Mouse (Mus musculus): ENCODE measurements at regions not wholly inside any gene's neighbourhood (a gene's known extent, or its start where the extent isn't known, plus 50 kb on each side); places are given as distances from the start of the nearest gene placed in this dataset.

- intact Hi-C loops (cut with DNase I), result loop anchor here (10.0 kb wide), 1 partner anchor 168 kb away; no protein-coding TSS in a partner anchor
- no peak for DNase-seq (ENCODE audit: low spot score)
These were observed 130.7 kb downstream of the Cep170 start for GRCm38 (mm10) chr1:176683146-176683545.

GRCm38 (mm10) chr1:176681971-176682370, 131.9 kb downstream of the Cep170 start:
- DNase-seq (ENCODE audit: low spot score), result no peak
- intact Hi-C loops (cut with DNase I), result loop anchor here (10.0 kb wide), 1 partner anchor 167 kb away; no protein-coding TSS in a partner anchor

GRCm38 (mm10) chr1:176675184-176675583, 138.7 kb downstream of the Cep170 start:
- intact Hi-C loops (cut with DNase I), result no loop called here
- DNase-seq (ENCODE audit: low spot score), result no peak

GRCm38 (mm10) chr1:176671081-176671480, 142.8 kb downstream of the Cep170 start:
- DNase-seq (ENCODE audit: low spot score), result no peak
- intact Hi-C loops (cut with DNase I), result no loop called here

- DNase-seq (ENCODE audit: low spot score), result no peak
- intact Hi-C loops (cut with DNase I), result no loop called here
These were observed 146.1 kb downstream of the Cep170 start for GRCm38 (mm10) chr1:176667552-176668306.

GRCm38 (mm10) chr1:176660286-176660685, 153.6 kb downstream of the Cep170 start:
- no peak for DNase-seq (ENCODE audit: low spot score)
- intact Hi-C loops (cut with DNase I), result no loop called here

DNA sequence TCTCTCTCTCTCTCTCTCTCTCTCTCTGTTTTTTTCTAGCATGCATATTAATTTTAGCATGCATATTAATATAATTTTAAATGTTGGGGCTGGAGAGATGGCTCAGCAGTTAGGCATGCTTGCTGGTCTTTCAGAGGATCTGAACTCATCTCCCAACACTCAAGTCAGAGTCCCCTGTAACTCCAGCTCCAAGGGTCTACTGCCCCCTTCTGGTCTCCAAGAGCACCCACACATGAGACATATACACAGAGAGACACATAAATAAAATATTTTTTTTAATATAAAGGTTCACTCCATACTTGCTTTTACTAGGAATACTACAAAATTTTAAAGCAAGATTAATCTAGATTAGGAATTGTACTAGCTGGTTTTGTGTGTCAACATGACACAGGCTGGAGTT, 155.2 kb downstream of the Cep170 start:
- intact Hi-C loops (cut with DNase I), result no loop called here
- DNase-seq (ENCODE audit: low spot score), result no peak

DNA sequence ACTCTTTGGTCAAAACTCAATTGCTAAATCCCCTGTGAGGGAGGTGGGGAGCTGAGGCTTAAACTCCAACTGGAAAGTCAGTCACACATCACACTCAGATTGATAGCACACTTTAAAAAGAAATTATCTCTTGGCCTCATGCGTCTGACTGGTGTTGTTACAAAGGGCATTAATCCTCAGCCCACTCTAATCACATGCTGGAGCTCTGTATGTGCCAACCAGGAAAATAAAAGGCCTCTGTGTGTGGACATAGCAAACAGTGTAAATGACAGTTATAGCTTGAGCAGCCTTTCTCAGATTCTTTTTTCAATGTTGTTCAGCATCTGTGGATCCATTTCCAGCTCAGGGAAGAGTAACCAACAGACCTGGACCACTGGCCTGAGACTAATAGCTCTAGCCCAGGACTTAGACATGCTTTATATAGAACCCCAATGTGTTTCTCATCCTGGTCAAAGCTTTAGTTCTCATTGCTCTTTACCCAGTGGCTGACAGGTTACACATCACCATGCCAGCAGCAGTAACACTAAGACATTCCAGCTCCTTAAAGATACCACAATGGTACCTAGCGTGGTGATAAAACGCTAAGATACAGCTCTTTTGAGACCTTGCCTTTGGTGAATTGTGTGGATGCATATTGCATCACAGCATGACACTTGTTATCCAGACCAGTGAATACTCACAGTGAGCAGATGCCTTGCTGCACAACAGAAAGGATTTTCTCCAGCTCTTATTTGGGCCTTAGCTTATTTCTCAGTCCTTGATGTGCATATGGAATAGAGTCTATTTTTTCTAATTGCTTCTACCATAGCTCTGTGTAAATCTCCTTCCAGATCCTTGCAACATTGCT, 158.2 kb downstream of the Cep170 start:
- intact Hi-C loops (cut with DNase I), result no loop called here
- DNase-seq (ENCODE audit: low spot score), result no peak

DNA sequence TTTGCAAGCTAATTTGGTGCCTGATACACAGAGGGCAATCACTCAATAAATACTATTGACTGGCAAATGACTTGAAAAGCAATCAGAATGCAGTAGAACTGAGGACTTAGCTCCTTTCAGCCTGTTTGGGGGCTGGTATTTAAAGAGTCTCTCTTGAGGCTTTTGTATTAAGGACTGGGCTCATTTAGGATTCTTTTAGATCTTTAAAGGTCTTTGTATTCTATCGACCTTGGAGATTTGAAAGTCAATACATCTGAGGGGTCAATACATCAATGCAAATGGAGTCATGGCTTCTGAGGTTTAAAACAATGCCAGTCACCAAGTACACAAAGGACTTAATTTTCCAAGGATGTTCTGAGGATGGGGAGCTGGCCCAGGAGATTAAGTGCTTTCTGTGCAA, 169.6 kb downstream of the Cep170 start:
- intact Hi-C loops (cut with DNase I), result no loop called here
- no peak for DNase-seq (ENCODE audit: low spot score)

- no peak for DNase-seq (ENCODE audit: low spot score)
- intact Hi-C loops (cut with DNase I), result no loop called here
These were observed 190.7 kb downstream of the Cep170 start for GRCm38 (mm10) chr1:176623171-176623570.

DNA sequence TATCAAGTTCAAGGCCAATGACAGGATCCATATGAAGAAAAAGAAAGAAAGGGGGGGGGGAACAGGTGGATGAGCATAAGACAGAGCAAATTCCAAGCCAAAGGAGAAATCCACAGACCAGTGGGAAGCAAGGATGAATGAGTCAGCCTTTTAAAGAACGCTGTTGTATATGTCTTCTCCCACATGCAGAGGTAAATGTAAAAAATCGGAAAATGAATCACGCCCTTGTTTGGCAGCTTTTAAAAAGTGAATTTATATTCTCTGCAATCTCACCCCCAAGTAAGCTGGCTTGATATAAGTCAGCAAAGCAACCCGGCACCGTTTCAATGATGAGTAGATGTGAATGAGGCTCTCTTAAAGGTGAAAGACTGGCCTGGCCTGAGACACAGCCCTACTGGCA, 191.7 kb downstream of the Cep170 start:
- DNase-seq (ENCODE audit: low spot score), result no peak
- intact Hi-C loops (cut with DNase I), result no loop called here

- intact Hi-C loops (cut with DNase I), result no loop called here
- no peak for DNase-seq (ENCODE audit: low spot score)
These were observed 192.6 kb downstream of the Cep170 start for GRCm38 (mm10) chr1:176621285-176621684.

DNA sequence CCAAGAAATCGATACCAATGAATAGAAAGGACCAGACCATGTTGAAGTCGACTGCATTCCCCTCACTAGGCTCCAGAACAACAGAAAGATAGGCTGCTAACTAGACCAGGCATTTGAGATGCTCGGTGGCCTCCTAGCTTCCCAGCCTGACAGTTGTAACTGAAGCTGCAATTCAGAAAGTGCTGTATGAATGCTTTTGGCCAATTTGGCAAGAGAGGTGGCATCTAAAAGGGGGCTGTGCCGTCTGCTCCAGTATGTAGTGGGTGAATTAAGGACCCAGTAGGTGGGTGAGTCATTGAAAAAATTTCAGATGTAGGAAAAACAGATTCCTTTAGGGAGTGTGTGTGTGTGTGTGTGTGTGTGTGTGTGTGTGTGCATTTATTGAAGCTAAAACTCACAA, 195.0 kb downstream of the Cep170 start:
- intact Hi-C loops (cut with DNase I), result loop anchor here (10.0 kb wide), 1 partner anchor 1876 kb away; no protein-coding TSS in a partner anchor
- DNase-seq (ENCODE audit: low spot score), result no peak

- no peak for DNase-seq (ENCODE audit: low spot score)
- intact Hi-C loops (cut with DNase I), result loop anchor here (10.0 kb wide), 1 partner anchor 1879 kb away; no protein-coding TSS in a partner anchor
These were observed 198.2 kb downstream of the Cep170 start for GRCm38 (mm10) chr1:176615673-176616072.

GRCm38 (mm10) chr1:176594312-176594711, 219.6 kb downstream of the Cep170 start:
- intact Hi-C loops (cut with DNase I), result no loop called here
- no peak for DNase-seq (ENCODE audit: low spot score)

DNA sequence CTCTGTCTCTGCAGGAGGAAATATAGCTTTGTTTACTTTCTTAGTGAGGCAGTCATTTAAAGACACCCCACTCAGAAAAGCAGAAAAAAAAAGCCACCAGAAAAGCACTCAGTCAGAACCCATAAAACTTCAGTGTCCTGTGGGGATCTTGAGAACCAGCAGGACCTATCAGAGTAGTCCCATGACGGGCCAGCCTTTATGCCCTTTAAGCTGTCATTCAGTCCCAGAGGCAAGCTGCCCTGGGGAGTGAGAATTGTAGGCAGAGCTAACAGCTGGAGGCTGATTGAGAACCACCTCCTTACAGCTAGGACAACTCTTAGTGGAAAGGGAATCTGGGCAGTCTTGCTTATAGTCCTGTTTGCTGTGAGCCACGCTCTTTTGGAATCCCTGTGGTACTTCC, 225.7 kb downstream of the Cep170 start:
- intact Hi-C loops (cut with DNase I), result no loop called here
- no peak for DNase-seq (ENCODE audit: low spot score)

- DNase-seq (ENCODE audit: low spot score), result no peak
- intact Hi-C loops (cut with DNase I), result no loop called here
These were observed 240.2 kb downstream of the Cep170 start for GRCm38 (mm10) chr1:176573703-176574102.

- DNase-seq (ENCODE audit: low spot score), result no peak
- intact Hi-C loops (cut with DNase I), result no loop called here
These were observed 255.1 kb downstream of the Cep170 start for GRCm38 (mm10) chr1:176558457-176559415.

DNA sequence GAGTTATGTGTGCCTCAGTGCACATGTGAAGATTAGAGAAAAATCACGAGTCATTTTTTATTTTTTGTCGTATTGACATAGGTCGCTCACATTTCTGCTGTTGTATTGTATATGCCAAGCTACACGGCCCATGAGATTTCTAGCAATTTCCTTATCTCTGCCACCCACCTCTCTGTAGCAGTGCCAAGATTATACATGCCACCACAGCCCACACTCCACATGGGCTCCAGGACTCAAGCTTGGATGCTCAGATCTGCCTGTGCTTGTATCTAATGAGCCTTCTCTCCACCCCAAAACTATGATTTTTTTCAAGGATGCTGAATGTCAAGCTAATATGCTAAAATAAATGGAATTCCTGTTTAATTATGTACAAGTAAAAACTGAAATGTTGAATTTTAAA, 259.3 kb upstream of the Pld5 start:
- no peak for DNase-seq (ENCODE audit: low spot score)
- intact Hi-C loops (cut with DNase I), result no loop called here

DNA sequence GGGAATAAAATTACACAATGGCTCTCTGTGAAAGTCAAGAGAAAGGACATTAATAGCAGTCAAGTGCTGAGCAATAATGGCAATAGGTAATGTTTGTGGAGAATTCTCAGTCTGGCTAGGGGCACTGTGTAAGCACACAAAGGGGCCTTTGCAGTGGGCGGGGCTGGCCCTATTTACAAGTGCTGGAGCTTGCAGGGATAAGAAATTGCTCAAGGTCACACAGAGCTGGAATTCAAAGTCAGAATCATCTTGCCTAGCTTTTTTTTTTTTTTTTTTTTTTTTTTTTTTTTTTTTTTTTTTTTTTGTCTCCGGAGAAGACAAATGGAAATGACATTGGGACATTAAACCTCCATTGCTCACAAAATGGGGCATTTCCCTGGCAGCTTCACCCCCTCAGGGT, 253.9 kb upstream of the Pld5 start:
- intact Hi-C loops (cut with DNase I), result no loop called here
- no peak for DNase-seq (ENCODE audit: low spot score)
